ENCODE assay signal across 10 mouse cellular contexts in genomic region chr14:21101562-21101961, GRCm38 (mm10). TPM values are rescaled to one million over a fixed set of nuclear protein-coding genes. Genes with fewer than 3 reads are reported as not detected.
DNase-seq lines count a peak whose midpoint lies in the region; ATAC-seq and TF ChIP-seq lines count a peak whose summit lies in the region.
"Had no signal": no experiment of that assay in that cellular context is flagged by ENCODE, and none has a peak within 500 bp of the region (broad histone marks: within the 10 kb centered on the region; RNA-seq: fewer than 3 reads in every experiment).

No protein-coding gene starts in this region.

- H3K4me3 ChIP-seq in lung, embryonic 14.5 days (ENCODE audit: low read depth, low read length): no peak overlapping the region
- no peak overlapping the region for H3K4me3 ChIP-seq in embryonic fibroblast, embryonic 13.5 days (ENCODE audit: insufficient read depth, low read length)
- H3K4me3 ChIP-seq: erythroblast, embryonic 14.5 days; limb, embryonic 13.5 days had no signal

- no peaks in the 10 kb centered on the region for H3K4me1 ChIP-seq in lung, embryonic 14.5 days (ENCODE audit: insufficient read depth)
- H3K4me1 ChIP-seq in embryonic fibroblast, embryonic 13.5 days (ENCODE audit: control insufficient read depth, insufficient read depth, low read length): peaks cover 5% of the 10 kb centered on the region; the same call in 1 of the 2 replicates

- intact Hi-C loops in left cerebral cortex, postnatal 25 days (cut with DNase I): no loop called here

- TF ChIP-seq CTCF in lung, embryonic 14.5 days (IDR thresholded peaks at IDR 0.05; ENCODE audit: low read depth): no peak
- TF ChIP-seq CTCF in embryonic fibroblast, embryonic 13.5 days (IDR thresholded peaks at IDR 0.05; ENCODE audit: borderline replicate concordance, insufficient read depth, low read length): no peak

- no peak for TF ChIP-seq POLR2A in embryonic fibroblast, embryonic 13.5 days (IDR thresholded peaks at IDR 0.05; ENCODE audit: low read depth, low read length)

- peak; percentile 81 for DNase-seq in lung, embryonic 14.5 days
- no peak for DNase-seq in lung, postnatal 25 days (ENCODE audit: low spot score)
- DNase-seq in induced T-regulatory cell, adult 2 months (ENCODE audit: low read depth): peak; percentile 52
- DNase-seq in right cerebral cortex, adult 18-20 months: no peak
- DNase-seq in left cerebral cortex, postnatal 25 days (ENCODE audit: low spot score in 2 of 2): no peak

- H3K9ac ChIP-seq in lung, embryonic 14.5 days: no peak overlapping the region
- H3K9ac ChIP-seq: limb, embryonic 13.5 days had no signal

- WGBS in lung, embryonic 14.5 days: 14% methylated on average over 7 of the region's 7 CpGs

- peak; percentile 86 for ATAC-seq in lung, embryonic 14.5 days (ENCODE audit: insufficient read depth)
- ATAC-seq in megakaryocyte progenitor cell, adult 5-6 weeks (replicated peaks; ENCODE audit: poor library complexity): 0 out of 2 replicates have a peak, but pooled peaks have one; percentile 34
- ATAC-seq in megakaryocyte-erythroid progenitor cell, adult 5-6 weeks (replicated peaks; ENCODE audit: low FRiP score, low TSS enrichment, poor library complexity, severe bottlenecking): no peak

- no peak overlapping the region; the same call in 1 of the 2 replicates for H3K4me2 ChIP-seq in lung, embryonic 14.5 days
- H3K4me2 ChIP-seq: limb, embryonic 13.5 days had no signal

- H3K27me3 ChIP-seq in lung, embryonic 14.5 days (ENCODE audit: insufficient read depth, low read length): no peaks in the 10 kb centered on the region
- H3K27me3 ChIP-seq: limb, embryonic 13.5 days had no signal

- H3K36me3 ChIP-seq in lung, embryonic 14.5 days (ENCODE audit: insufficient read depth): 0 out of 2 replicates have a peak, but pooled peaks cover 1% of the 10 kb centered on the region
- H3K36me3 ChIP-seq: limb, embryonic 13.5 days had no signal

- no peaks in the 10 kb centered on the region for H3K9me3 ChIP-seq in lung, embryonic 14.5 days (ENCODE audit: low read depth, low read length)
- H3K9me3 ChIP-seq: limb, embryonic 13.5 days had no signal

- H3K27ac ChIP-seq in lung, embryonic 14.5 days (ENCODE audit: low read depth): peak overlapping the region; percentile 8; the same call in 1 of the 2 replicates
- H3K27ac ChIP-seq in embryonic fibroblast, embryonic 13.5 days (ENCODE audit: insufficient read depth, low read length): peak overlapping the region; percentile 97
- H3K27ac ChIP-seq: limb, embryonic 13.5 days had no signal

RNA-seq across cellular contexts. Expression of gene Adk, which starts 49.2 kb away (rescaled TPM):
- 218 and 229 TPM in 2 replicates for polyA plus RNA-seq in lung, embryonic 14.5 days (2014; fragmentation: Nextera tagmentation; extraction: Ambion mirVana)
- polyA plus RNA-seq in embryonic fibroblast, embryonic 13.5 days (2011; ENCODE audit: insufficient read length, low read depth, missing spikeins): 114 and 117 TPM in 2 replicates
- total RNA-seq in megakaryocyte progenitor cell, adult 5-6 weeks (2015): 100 and 106 TPM in 2 replicates
- 104 and 129 TPM in 2 replicates for total RNA-seq in megakaryocyte progenitor cell, adult 5-6 weeks (2017)
- 122 and 138 TPM in 2 replicates for total RNA-seq in megakaryocyte-erythroid progenitor cell, adult 5-6 weeks (2014; fragmentation: Nextera tagmentation)
- 168 and 190 TPM in 2 replicates for total RNA-seq in megakaryocyte-erythroid progenitor cell, adult 5-6 weeks (2017)
- 10 to 100 TPM; 66.5 to 76.3 TPM for total RNA-seq in left cerebral cortex, postnatal 25 days (2021)

RNA-seq across cellular contexts. Expression of gene Ap3m1, which starts 49.3 kb away (rescaled TPM):
- polyA plus RNA-seq in lung, embryonic 14.5 days (2014; fragmentation: Nextera tagmentation; extraction: Ambion mirVana): 82.5 and 86.9 TPM in 2 replicates
- 99.0 and 102 TPM in 2 replicates for polyA plus RNA-seq in embryonic fibroblast, embryonic 13.5 days (2011; ENCODE audit: insufficient read length, low read depth, missing spikeins)
- 56.9 and 71.1 TPM in 2 replicates for total RNA-seq in megakaryocyte progenitor cell, adult 5-6 weeks (2015)
- total RNA-seq in megakaryocyte progenitor cell, adult 5-6 weeks (2017): 60.1 and 71.0 TPM in 2 replicates
- total RNA-seq in megakaryocyte-erythroid progenitor cell, adult 5-6 weeks (2014; fragmentation: Nextera tagmentation): 35.0 and 45.5 TPM in 2 replicates
- 35.5 and 47.5 TPM in 2 replicates for total RNA-seq in megakaryocyte-erythroid progenitor cell, adult 5-6 weeks (2017)
- total RNA-seq in left cerebral cortex, postnatal 25 days (2021): 10 to 100 TPM; 69.6 to 70.4 TPM

Comparison
In these comparisons a context has a peak if more than half of its experiments do, and no peak if none do; other contexts are left out.
1. DNase-seq: peak in lung, embryonic 14.5 days (single experiment) and induced T-regulatory cell, adult 2 months (single experiment); none in lung, postnatal 25 days (single experiment), right cerebral cortex, adult 18-20 months (single experiment) and left cerebral cortex, postnatal 25 days (0 of 2).